Mouse (Mus musculus): ENCODE results near the gene Rhoh. TPM values are rescaled to one million over a fixed set of nuclear protein-coding genes. Genes with fewer than 3 reads are reported as not detected.

Gene Rhoh
- total RNA-seq, 2 experiments from 2014 or later: 0.64 to 0.75 TPM

DNA sequence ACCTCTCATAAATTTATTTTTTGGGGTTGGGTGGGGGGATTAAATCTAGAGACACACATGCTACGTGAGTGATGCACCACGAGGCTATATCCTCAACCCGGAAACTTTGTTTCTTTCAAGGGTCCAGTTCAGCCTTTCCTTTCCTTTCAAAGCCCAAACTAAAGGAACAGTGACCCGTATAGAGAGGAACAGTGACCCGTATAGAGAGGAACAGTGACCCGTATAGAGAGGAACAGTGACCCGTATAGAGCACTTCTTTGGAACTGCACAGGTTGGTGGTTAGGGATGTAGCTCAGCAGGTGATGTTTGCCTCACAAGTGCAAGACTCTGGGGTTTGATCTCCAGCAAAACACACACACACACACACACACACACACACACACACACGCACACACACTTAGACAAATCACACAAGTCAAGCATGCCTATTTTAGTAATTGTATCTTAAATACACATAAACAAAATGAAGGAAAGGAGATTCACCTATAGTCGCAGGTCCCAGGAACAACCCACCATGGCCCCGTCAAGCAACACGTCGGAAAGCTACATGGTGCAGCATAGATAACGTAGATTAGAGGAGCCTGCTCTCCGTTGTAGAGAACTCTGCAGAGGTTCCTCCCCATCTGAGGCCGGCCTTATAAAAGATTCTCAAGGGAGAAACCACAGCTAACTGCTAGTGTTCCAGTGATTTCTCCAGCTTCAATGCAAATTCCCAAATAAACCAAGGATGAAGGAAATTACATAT lies 24.9 kb downstream of the Rhoh start:
- no peak for DNase-seq (ENCODE audit: low spot score in 2 of 2)
- intact Hi-C loops (cut with DNase I): no loop called here

DNA sequence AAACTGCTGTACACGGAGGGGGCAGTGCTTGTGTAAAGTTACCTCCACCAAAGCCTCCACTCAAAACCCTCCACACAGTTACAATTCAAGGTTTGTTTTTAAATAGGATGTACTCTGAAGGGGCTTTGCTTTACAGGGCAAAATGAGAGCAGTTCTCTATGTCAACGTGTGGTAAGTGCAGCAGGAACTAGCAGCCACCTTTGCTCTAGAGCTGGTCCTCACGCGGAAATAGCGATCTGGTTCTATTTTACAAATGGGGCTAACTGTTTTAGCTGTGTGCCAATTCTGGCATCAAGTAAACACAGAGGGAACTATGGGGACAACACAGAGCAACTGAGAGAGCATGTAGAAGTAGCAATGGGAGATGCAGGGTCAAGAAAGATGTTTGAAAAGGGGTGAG lies 27.1 kb downstream of the Rhoh start:
- intact Hi-C loops (cut with DNase I): no loop called here
- DNase-seq (ENCODE audit: low spot score in 2 of 2): no peak

DNA sequence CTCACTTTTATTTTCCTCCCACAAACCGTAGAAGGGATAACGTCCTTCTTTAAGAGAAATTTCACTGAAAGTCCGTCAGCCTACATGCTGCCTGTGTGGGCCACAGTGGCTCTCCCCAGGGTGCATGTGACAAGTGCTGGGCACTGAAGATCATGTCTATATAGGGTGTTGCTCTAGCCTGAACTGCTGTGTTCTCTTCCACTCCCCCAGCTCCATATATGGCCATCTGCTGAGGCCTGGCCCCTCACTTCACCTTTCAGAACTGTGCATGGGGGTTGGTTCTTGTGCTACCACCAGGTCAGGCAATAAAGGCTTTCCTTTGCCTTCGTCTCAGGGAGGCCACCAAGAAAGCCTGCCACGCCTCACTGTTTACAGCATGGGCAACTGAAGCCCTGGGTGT lies 28.0 kb downstream of the Rhoh start:
- intact Hi-C loops (cut with DNase I): no loop called here
- no peak for DNase-seq (ENCODE audit: low spot score in 2 of 2)

DNA sequence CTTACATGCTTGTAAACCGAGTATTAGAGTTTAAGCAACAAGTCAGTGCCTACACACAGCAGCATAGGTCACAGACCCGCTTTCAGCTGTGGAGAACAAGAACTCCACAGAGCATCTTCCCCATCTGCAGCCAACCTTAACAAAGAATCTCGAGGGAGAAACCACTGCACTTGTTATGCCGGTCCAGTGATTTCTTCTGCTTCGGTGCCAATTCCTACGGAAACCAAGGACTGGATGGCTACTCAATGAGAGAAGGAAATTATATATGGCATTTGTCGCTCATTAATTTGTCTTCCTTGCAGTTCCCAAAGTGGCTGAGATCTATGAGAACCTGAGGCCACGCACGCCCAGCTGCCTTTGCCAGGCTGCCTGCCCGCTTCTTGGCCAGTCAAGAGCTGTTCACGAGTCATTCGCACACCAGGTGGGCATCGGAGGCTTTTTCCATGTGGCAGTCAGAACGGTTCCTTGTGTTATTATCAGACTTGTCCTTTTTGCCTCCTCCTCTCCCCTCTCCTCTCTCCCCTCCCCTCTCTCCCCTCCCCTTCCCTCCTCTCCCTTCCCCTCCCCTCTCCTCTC lies 30.3 kb downstream of the Rhoh start:
- intact Hi-C loops (cut with DNase I): no loop called here
- no peak for DNase-seq (ENCODE audit: low spot score in 2 of 2)

DNA sequence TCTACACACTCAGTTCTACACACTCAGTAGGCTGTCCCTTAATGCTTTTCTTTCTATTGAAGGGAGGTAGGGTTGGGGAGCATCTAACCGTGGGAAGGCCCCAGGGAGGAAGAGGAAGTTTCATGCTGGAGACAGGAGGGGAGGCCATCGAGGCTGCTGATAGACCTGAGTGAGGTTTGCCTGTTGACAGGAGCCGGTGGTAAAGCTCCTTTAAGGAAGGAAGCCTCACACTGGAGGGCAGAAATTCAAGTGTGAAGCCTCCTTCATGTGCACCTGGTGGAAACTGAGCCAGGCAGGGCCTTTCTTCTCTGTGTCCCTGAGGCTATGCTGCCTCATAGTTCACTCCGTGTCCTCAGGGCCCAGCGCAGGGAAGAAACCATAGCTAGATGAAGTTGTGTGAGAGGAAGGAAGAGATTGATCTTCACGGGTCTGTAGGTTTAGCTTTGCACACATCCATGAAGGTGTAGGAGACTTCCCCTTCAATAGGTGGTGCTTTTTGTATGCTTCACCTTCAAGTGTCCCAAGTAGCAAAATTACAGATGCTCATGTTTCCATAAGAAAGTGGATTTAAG lies 34.2 kb downstream of the Rhoh start:
- no peak for DNase-seq (ENCODE audit: low spot score in 2 of 2)
- intact Hi-C loops (cut with DNase I): no loop called here

DNA sequence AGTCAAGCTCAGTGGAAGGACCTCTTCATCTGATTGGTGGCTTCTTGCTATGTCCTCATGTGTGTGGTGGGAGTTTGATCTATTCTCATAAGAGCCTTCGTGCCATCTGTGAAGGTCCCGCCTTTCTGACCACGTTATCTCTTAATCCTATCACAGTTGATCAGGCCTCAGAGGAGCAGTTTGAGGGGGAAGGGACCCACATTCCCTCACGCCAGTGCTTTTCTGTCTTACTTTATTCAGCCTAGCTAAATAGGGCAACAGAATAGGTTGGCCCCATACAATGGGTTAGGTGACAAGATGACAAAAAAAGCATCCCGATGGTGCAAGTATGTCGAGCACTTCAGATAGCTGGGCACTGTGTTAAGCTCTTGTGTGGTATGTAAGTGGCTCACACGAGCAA lies 34.8 kb downstream of the Rhoh start:
- intact Hi-C loops (cut with DNase I): no loop called here
- no peak for DNase-seq (ENCODE audit: low spot score in 2 of 2)

DNA sequence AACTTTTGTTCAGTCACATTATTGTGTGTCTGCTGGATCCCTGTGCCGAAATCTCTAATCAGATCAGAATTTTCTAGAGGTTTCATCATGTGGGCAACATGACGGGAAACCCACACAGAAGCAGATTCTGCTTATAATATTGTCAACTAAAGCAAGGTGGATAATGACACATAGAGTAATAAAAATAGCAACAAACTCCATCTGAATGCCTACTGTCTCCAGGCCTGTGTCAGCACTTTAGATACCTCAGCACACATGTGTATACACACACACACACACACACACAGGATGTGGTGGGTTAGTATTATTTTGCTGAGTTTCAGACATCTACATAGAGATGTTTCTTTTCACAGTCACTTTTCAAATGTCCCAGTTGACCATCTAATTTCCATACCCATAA lies 36.7 kb downstream of the Rhoh start:
- DNase-seq (ENCODE audit: low spot score in 2 of 2): no peak
- intact Hi-C loops (cut with DNase I): no loop called here

DNA sequence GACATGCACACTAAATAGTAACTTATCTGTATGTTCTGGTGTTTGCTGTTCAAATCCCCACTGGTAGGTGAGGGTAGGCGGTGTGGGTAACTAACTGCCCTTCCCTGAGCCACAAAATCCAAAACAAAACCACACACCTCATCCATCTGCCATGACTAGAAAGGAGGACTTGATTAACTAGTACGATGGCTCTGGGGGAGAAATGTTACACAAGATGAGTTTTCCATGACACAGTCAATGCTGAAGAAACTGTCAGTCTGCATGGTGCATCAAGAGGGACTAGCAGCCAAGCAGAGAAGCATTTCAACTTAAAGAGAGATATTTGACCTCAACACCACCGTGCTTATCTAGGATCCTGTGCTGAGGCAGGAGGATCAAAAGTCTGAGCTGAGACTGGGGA lies 37.7 kb downstream of the Rhoh start:
- DNase-seq (ENCODE audit: low spot score in 2 of 2): no peak
- intact Hi-C loops (cut with DNase I): no loop called here

DNA sequence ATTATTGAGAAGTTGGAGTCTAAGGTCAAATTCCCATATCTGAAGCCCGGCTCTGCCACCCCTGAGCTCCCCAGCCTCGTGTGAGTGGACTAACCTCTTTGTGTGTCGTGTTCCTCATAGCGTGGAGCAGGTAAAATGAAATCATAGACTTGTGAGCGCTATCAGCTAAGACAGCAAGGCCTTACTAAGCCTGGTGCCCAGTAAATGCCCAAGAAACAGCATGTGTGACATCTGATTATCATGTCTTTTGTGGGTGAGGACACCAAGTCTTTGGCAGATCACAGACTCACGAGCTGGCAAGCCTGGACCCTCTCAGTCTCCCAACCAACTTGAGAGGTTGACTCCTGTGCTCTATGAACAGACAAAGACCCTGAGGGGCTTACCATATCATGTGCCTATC lies 39.1 kb downstream of the Rhoh start:
- DNase-seq (ENCODE audit: low spot score in 2 of 2): no peak
- intact Hi-C loops (cut with DNase I): no loop called here

DNA sequence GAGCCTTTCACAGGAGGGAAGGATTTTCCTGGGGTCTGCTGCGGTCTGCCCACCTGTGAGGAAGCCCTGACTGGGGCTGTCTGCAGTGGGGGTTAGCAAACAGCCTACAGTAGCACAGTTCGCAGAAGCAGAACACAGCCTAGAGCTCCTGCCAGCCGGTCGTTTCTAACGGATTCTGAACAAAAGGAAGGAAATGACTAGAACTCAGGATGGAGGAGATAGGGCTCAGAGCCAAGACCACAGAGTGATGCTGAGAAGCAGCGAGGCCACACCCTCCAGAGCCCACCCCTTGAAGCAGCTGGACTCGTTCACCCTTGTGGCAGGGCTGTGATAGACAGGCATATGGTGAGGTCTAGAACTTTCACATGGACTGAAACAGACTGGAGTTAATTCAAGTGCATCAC lies 39.9 kb downstream of the Rhoh start:
- intact Hi-C loops (cut with DNase I): no loop called here
- DNase-seq (ENCODE audit: low spot score in 2 of 2): no peak

DNA sequence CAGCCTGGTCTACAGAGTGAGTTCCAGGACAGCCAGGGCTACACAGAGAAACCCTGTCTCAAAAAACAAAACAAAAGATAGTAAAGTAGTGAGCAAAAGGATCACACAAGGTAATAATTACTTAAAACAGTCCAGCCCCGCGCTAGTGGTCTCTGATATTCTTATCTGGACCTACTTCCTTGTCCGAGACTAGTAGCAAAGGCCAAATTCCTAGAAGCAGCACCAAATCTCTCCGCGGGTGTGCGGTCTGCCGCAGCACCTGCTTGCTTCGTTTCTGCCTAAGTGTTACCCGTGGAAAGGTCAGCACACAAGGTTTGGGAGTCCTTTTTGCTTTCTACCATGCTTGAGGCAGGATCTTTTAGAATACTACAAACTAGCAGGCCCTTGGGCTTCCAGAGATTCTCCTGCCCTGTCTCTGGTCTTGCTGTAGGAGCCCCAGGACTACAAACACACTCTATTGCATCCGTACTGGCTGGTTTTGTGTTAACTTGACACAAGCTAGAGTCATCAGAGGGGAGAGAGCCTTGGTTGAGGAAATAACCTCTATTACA lies 40.9 kb downstream of the Rhoh start:
- no peak for DNase-seq (ENCODE audit: low spot score in 2 of 2)
- intact Hi-C loops (cut with DNase I): no loop called here

DNA sequence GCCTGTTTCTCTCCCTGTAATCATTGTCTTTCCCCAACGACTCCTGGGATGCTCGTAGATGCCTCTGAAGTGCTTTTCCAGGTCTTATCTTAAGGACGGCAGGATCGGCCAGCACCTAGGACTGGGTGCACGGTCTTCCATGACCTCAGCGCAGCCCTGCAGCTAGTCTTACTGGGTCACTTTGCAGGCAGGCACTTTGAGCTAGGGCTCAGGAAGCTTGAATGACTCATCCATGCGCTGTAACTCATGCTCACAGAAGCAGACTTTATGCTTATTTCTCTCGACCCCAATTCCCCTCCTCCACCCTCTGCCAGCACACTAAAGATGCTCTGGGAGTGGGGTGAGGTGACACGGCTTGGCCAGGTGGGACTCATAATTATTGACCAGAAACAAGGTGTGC lies 41.8 kb downstream of the Rhoh start:
- intact Hi-C loops (cut with DNase I): no loop called here
- no peak for DNase-seq (ENCODE audit: low spot score in 2 of 2)

DNA sequence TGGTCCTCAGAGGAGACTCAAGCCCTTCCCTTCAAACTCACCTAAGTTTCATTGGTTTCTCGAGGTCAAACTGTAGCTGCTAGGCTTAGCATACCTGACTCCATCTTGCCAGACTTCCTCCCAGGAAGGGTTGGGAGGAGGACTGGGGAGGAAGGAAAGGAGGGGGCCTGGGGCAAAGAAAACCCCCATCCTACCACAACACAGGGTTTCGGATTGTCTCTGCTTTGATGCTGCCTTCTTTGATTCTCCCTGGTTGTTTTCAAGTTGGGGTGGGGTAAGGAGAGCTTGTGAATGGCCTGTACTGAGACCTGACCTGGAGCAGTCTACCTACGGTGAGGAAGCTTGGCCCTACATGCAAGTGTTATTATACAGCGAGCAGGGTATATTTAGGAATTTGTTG lies 43.5 kb downstream of the Rhoh start:
- intact Hi-C loops (cut with DNase I): no loop called here
- no peak for DNase-seq (ENCODE audit: low spot score in 2 of 2)

DNA sequence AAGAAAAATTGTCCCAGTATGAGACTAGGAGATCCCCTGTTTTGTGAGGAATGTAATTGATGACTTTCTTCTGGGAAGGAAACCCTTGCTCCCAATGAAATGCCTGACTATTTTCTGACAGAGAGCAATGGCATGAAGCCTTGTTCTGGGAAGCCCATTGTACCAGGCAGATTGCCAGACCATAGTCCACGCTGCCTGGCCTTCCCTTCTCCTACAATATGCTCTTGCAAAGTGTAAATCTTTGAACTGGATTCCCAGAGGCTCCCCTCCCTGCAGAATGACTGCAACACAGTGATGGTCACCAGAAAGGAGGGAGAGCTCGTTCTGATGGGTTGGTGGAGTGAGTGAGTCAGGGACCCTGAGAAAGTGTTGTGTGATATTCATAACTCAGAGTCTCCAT lies 47.7 kb downstream of the Rhoh start:
- DNase-seq (ENCODE audit: low spot score in 2 of 2): no peak
- intact Hi-C loops (cut with DNase I): no loop called here

DNA sequence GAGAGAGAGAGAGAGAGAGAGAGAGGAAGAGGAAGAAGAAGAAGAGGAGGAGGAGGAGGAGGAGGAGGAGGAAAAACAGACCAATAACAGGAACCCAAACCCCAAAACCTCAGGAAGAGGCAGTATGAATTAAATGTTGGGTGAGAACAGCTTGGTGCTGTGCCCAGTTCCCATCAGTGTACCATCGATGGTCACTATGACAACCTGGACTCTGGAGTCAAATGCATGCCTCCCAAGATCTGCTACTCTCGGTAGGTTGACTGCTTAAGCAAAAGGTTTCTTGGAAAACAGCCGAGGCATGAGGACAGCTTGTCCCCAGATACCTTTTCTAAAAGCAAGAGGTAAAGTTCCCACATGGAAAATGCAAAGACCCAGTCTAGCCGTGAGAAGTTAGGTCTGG lies 48.3 kb downstream of the Rhoh start:
- intact Hi-C loops (cut with DNase I): no loop called here
- DNase-seq (ENCODE audit: low spot score in 2 of 2): peak in 1 of 2 experiments; percentile 8

DNA sequence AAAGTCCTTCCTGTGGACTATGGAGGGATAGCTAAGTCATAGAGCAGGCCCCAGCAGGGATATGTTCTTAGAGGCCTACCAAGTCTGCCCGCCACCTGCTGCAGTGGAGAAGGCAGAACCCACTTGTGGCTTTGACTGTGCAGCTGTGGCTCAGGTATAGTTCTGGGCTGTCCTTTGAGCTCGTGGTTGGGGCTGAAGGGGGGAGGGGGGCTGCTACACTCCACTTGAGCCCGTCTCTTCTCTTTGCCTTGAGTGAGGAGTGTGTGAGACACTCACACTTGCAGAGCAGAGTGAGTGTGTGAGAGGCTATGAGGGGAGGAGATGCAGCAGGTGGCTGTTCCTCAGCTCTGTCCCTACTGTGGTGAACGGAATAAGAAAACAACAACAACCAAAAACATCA lies 49.4 kb downstream of the Rhoh start:
- intact Hi-C loops (cut with DNase I): no loop called here
- DNase-seq (ENCODE audit: low spot score in 2 of 2): no peak

DNA sequence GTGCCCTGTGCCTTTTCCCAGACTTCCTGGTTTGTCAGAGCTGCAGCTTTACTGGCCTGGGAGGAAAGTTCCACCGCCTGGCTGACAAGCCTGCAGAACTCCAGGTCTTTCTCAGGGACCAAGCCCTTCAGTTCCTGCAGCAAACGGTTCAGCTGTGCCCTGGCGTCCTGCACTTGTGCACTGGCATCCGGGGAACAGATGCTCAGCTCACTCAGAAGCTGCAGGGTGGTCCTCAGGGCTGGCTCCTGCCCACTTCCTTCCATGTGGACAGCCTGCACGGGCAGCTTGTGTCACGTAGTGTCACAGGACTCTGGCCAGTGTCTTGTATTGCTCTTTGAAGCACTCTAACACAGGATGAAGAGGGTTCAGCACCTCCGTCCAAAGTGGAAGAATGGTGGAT lies 50.7 kb downstream of the Rhoh start:
- no peak for DNase-seq (ENCODE audit: low spot score in 2 of 2)
- intact Hi-C loops (cut with DNase I): no loop called here

DNA sequence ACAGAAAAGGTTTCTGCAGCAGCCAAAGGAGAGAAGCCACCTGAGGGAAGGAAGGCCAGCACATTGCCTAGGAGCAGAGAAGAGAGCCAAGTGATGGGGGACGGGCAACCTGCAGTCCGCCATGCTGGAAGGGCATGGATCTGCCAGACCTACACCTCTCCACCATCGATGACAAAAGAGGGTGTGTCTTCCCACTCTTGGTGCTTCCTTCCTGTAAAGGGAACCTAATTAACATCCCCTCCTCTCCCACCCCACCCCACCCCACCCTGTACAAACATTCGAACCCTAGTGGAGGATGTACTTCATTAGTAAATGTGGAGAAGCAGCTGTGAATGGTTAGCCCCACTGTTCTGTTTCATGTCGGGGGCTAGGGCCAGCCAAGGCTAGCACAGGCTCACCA lies 51.2 kb downstream of the Rhoh start:
- intact Hi-C loops (cut with DNase I): no loop called here
- DNase-seq (ENCODE audit: low spot score in 2 of 2): no peak

DNA sequence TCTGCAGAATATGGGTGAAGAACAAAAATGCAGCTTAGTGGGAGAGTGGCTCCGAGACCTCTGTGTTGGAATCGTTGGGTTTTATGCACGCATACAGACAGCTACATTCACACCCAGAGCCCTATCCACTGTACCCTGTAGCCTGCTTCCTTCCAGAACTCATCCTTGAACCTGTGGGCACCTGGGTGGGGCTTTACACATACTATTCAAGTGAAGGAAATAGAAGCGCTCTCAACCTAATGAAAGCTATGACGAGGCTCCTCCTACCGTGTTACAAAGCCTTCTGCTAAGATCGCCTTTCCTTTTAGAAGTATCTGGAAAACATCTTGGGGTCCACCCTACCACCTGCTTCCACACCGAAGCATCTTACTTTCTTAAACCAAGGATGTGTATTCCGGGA lies 52.1 kb downstream of the Rhoh start:
- intact Hi-C loops (cut with DNase I): no loop called here
- DNase-seq (ENCODE audit: low spot score in 2 of 2): no peak

DNA sequence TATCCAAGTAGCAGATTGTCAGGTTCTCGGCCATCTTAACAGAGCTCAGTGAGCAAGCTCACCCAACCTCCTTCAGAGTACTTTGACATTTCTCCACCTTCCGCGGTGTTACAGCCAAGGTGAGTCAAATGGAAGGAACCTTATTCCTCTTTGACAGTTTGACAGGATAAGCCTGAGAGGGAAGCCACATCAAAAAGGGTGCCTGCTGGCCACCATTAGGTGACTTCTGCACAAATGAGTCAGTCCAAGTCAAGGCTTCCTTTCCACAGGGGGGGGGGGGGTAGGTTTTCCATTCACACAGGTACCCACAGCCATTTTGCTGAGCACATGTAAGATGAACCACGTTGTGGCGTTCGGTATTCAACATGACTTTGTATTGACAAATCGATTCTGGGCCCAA lies 53.3 kb downstream of the Rhoh start:
- no peak for DNase-seq (ENCODE audit: low spot score in 2 of 2)
- intact Hi-C loops (cut with DNase I): no loop called here

DNA sequence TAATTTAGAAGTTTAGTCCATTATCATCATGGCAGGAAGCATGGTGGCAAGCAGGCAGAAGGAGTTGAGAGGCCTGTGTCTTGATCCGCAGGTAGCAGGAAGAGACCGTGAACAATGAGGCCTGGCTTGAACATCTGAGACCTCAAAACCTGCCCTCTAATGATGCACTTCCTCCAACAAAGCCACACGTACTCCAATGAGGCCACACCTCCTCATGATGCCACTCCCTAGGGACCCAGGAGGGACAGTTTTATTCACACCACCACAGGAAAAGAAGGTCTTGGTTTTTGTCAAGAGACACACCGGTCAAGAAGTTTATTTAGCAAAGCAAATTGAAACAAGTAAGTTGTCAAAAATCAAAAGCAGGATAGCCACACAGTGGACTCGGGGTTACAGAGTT lies 55.9 kb downstream of the Rhoh start:
- DNase-seq (ENCODE audit: low spot score in 2 of 2): no peak
- intact Hi-C loops (cut with DNase I): no loop called here
